Comparison of ENCODE assay signal across 12 mouse cellular contexts in the genomic region with DNA sequence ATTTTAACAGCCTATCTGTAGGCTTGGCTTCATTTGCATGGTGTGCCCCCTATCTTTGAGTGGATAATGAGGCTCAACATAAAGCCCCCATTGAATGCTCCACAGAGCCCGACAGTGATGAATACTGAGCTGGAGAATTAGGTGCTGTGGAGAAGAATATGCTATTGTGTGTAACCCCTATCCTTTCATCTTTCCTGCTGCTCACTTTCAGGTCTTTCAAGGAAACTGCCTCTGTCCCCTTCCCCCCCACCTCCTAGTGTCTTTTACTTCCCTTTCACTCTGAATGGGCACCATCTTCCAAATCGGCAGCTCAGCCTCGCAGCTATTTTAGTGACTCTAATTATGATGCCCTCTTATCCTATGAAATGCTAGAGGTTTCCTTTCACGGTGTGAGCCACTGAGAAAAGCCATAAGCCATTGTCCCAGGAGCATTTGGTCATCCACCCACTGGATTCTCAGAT.
DNase-seq lines count a peak whose midpoint lies in the region; ATAC-seq and TF ChIP-seq lines count a peak whose summit lies in the region.
"Had no signal": no experiment of that assay in that cellular context is flagged by ENCODE, and none has a peak within 500 bp of the region (broad histone marks: within the 10 kb centered on the region; RNA-seq: fewer than 3 reads in every experiment).

No protein-coding gene starts in this region.

- 0 out of 2 replicates have a peak overlapping the region, but pooled peaks have one; percentile 6 for H3K4me3 ChIP-seq in heart, postnatal 0 days (ENCODE audit: low read depth, low read length)
- no peak overlapping the region for H3K4me3 ChIP-seq in embryonic facial prominence, embryonic 11.5 days (ENCODE audit: low read depth, low read length)
- peak overlapping the region; percentile 34 for H3K4me3 ChIP-seq in hindbrain, embryonic 10.5 days
- H3K4me3 ChIP-seq in midbrain, embryonic 16.5 days (ENCODE audit: low read depth, low read length) = 0 out of 2 replicates have a peak overlapping the region, but pooled peaks have one; percentile 3
- no peak overlapping the region for H3K4me3 ChIP-seq in gastrocnemius, adult 2 months
- H3K4me3 ChIP-seq: limb, embryonic 12.5 days had no signal

- no peaks in the 10 kb centered on the region for H3K27me3 ChIP-seq in heart, postnatal 0 days (ENCODE audit: control insufficient read depth, insufficient read depth, low read length)
- H3K27me3 ChIP-seq in embryonic facial prominence, embryonic 11.5 days (ENCODE audit: control insufficient read depth, insufficient read depth, low read length) = no peaks in the 10 kb centered on the region
- peaks cover 88% of the 10 kb centered on the region for H3K27me3 ChIP-seq in hindbrain, embryonic 10.5 days (ENCODE audit: insufficient read depth, poor library complexity, severe bottlenecking)
- 0 out of 2 replicates have a peak, but pooled peaks cover 2% of the 10 kb centered on the region for H3K27me3 ChIP-seq in midbrain, embryonic 16.5 days (ENCODE audit: control insufficient read depth, insufficient read depth, low read depth, low read length)
- H3K27me3 ChIP-seq: CH12.LX had no signal

- 10% methylated on average over 4 of the region's 4 CpGs for WGBS in heart, postnatal 0 days
- WGBS in embryonic facial prominence, embryonic 11.5 days = 12% methylated on average over 4 of the region's 4 CpGs
- WGBS in hindbrain, embryonic 10.5 days = 5% methylated on average over 4 of the region's 4 CpGs
- WGBS in midbrain, embryonic 16.5 days = 2% methylated on average over 4 of the region's 4 CpGs

- no peak for ATAC-seq in heart, postnatal 0 days (ENCODE audit: insufficient read depth, low read depth)
- peak; percentile 79; the same call in 1 of the 2 replicates for ATAC-seq in embryonic facial prominence, embryonic 11.5 days (replicated peaks; ENCODE audit: insufficient number of reproducible peaks, low FRiP score, low TSS enrichment, low read depth)
- peak; percentile 88 for ATAC-seq in midbrain, embryonic 16.5 days

- TF ChIP-seq CTCF in heart, postnatal 0 days (IDR thresholded peaks at IDR 0.05; ENCODE audit: low read depth) = no peak
- no peak for TF ChIP-seq CTCF in gastrocnemius, adult 2 months (IDR thresholded peaks at IDR 0.05)

- H3K36me3 ChIP-seq in heart, postnatal 0 days (replicated peaks; ENCODE audit: control insufficient read depth, insufficient read depth, low read length) = no peaks in the 10 kb centered on the region
- no peaks in the 10 kb centered on the region for H3K36me3 ChIP-seq in embryonic facial prominence, embryonic 11.5 days (replicated peaks; ENCODE audit: control insufficient read depth, insufficient read depth, low read depth, low read length)
- no peaks in the 10 kb centered on the region for H3K36me3 ChIP-seq in hindbrain, embryonic 10.5 days
- H3K36me3 ChIP-seq in midbrain, embryonic 16.5 days (ENCODE audit: control insufficient read depth, insufficient read depth, low read length) = no peaks in the 10 kb centered on the region
- H3K36me3 ChIP-seq: limb, embryonic 12.5 days had no signal

- no peak overlapping the region for H3K9ac ChIP-seq in heart, postnatal 0 days (replicated peaks; ENCODE audit: low read depth, low read length)
- no peak overlapping the region for H3K9ac ChIP-seq in embryonic facial prominence, embryonic 11.5 days (replicated peaks; ENCODE audit: low read length)
- H3K9ac ChIP-seq in midbrain, embryonic 16.5 days (ENCODE audit: low read depth, low read length) = no peak overlapping the region
- H3K9ac ChIP-seq: limb, embryonic 12.5 days had no signal

- no peaks in the 10 kb centered on the region for H3K4me1 ChIP-seq in heart, postnatal 0 days (ENCODE audit: control insufficient read depth, insufficient read depth)
- no peaks in the 10 kb centered on the region for H3K4me1 ChIP-seq in embryonic facial prominence, embryonic 11.5 days (ENCODE audit: control insufficient read depth, insufficient read depth, low read length)
- H3K4me1 ChIP-seq in hindbrain, embryonic 10.5 days (replicated peaks) = peaks cover 31% of the 10 kb centered on the region
- H3K4me1 ChIP-seq in midbrain, embryonic 16.5 days (ENCODE audit: control insufficient read depth, insufficient read depth, low read length) = peaks cover 15% of the 10 kb centered on the region

- peak overlapping the region; percentile 42 for H3K4me2 ChIP-seq in heart, postnatal 0 days (ENCODE audit: low read depth, low read length)
- H3K4me2 ChIP-seq in embryonic facial prominence, embryonic 11.5 days (ENCODE audit: low read depth, low read length) = no peak overlapping the region
- H3K4me2 ChIP-seq in midbrain, embryonic 16.5 days (ENCODE audit: low read length) = peak overlapping the region; percentile 45
- H3K4me2 ChIP-seq: limb, embryonic 12.5 days had no signal

- no peak for TF ChIP-seq EP300 in heart, postnatal 0 days (IDR thresholded peaks at IDR 0.05; ENCODE audit: low read depth)

- intact Hi-C loops in left cerebral cortex, postnatal 36 days (cut with DNase I) = no loop called here
- intact Hi-C loops in gastrocnemius, adult 2 months (cut with DNase I) = no loop called here

- DNase-seq in heart, postnatal 0 days (ENCODE audit: low spot score) = no peak
- no peak for DNase-seq in heart, adult 9 months (ENCODE audit: low spot score in 2 of 2)
- peak; percentile 44 for DNase-seq in embryonic facial prominence, embryonic 11.5 days (ENCODE audit: low spot score)
- DNase-seq in hindbrain, embryonic 10.5 days (ENCODE audit: low spot score) = peak; percentile 41
- no peak for DNase-seq in left cerebral cortex, postnatal 36 days (ENCODE audit: low spot score in 2 of 2)
- DNase-seq in gastrocnemius, adult 2 months = no peak
- no peak for DNase-seq in adrenal gland, postnatal 14 days
- DNase-seq: spleen, adult 18-20 months; thymus, postnatal 14 days had no signal

- no peak overlapping the region for H3K27ac ChIP-seq in heart, postnatal 0 days (ENCODE audit: low read depth)
- H3K27ac ChIP-seq in embryonic facial prominence, embryonic 11.5 days (replicated peaks; ENCODE audit: low read depth, low read length) = no peak overlapping the region
- H3K27ac ChIP-seq in hindbrain, embryonic 10.5 days = peak overlapping the region; percentile 46; the same call in 1 of the 2 replicates
- no peak overlapping the region for H3K27ac ChIP-seq in midbrain, embryonic 16.5 days (ENCODE audit: low read length)
- H3K27ac ChIP-seq in gastrocnemius, adult 2 months = no peak overlapping the region
- H3K27ac ChIP-seq: limb, embryonic 12.5 days had no signal

- no peaks in the 10 kb centered on the region for H3K9me3 ChIP-seq in heart, postnatal 0 days (replicated peaks; ENCODE audit: control insufficient read depth, low read length)
- no peaks in the 10 kb centered on the region for H3K9me3 ChIP-seq in embryonic facial prominence, embryonic 11.5 days (replicated peaks; ENCODE audit: control insufficient read depth, low read length)
- H3K9me3 ChIP-seq in hindbrain, embryonic 10.5 days = no peaks in the 10 kb centered on the region
- no peaks in the 10 kb centered on the region for H3K9me3 ChIP-seq in midbrain, embryonic 16.5 days (replicated peaks; ENCODE audit: control insufficient read depth, low read length, poor library complexity, severe bottlenecking)
- H3K9me3 ChIP-seq: limb, embryonic 12.5 days had no signal

Comparison
In these comparisons a context has a peak if more than half of its experiments do, and no peak if none do; other contexts are left out.
1. DNase-seq: peak in embryonic facial prominence, embryonic 11.5 days (single experiment) and hindbrain, embryonic 10.5 days (single experiment); none in heart, postnatal 0 days (single experiment), heart, adult 9 months (0 of 2), left cerebral cortex, postnatal 36 days (0 of 2), gastrocnemius, adult 2 months (single experiment) and adrenal gland, postnatal 14 days (single experiment).
2. H3K4me3 ChIP-seq: peak in heart, postnatal 0 days (single experiment), hindbrain, embryonic 10.5 days (single experiment) and midbrain, embryonic 16.5 days (single experiment); none in embryonic facial prominence, embryonic 11.5 days (single experiment) and gastrocnemius, adult 2 months (single experiment).